Mouse (Mus musculus): Measurements from ENCODE around the gene Ppm1n. TPM values are rescaled to one million over a fixed set of nuclear protein-coding genes. Genes with fewer than 3 reads are reported as not detected.

Gene Ppm1n
- total and polyA plus RNA-seq, 3 experiments, result not detected

DNA sequence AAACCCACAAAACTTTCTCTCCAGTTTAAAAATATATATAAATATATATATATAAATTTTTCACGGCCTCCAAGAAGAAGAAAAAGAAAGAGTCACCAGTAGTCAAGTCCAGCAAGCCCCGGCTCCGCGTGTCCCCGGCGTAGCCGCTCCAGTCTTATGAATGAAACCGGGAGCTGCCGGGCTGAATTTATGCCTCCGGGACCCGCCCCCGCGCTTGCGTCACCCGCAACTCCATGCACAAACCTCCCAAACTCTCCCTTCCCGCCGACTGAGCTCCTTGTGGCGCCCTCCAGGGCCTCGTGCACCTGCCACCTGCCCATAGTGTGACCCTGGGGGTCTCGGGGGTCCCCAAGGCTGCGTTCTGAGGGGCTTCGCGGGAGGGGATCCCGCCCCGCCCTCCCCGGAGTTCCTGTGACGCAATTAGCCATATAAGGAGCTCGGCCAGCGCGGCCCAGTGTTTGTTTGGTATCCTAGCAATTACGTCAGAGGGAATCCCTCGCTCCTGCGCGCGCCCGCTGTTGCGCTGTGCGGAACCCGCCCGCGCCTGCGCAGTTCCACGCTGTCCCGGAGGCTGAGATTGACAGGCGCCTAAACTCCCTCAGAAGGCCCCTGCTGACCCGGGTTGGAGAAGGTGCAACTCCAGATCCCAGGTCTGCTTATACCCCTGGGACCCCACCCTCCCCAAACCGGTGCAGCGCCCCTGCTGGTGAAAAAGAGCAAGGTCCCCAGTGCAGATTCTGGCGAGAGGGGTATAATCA, 30.2 kb upstream of the Ppm1n start, which contains the start of gene Fosb (continued):
- peak; percentile 51; the same call in 1 of the 2 replicates for TF ChIP-seq MXI1 (IDR thresholded peaks at IDR 0.05; ENCODE audit: low read depth, low read length)
- 0 out of 2 replicates have a peak, but pooled peaks have one; percentile 31 for TF ChIP-seq NELFE (IDR thresholded peaks at IDR 0.05; ENCODE audit: low read depth, low read length)
- no peak for TF ChIP-seq ZKSCAN1 (IDR thresholded peaks at IDR 0.05; ENCODE audit: low read depth, low read length)
- TF ChIP-seq RCOR1 (IDR thresholded peaks at IDR 0.05; ENCODE audit: low read depth, low read length), result no peak

DNA sequence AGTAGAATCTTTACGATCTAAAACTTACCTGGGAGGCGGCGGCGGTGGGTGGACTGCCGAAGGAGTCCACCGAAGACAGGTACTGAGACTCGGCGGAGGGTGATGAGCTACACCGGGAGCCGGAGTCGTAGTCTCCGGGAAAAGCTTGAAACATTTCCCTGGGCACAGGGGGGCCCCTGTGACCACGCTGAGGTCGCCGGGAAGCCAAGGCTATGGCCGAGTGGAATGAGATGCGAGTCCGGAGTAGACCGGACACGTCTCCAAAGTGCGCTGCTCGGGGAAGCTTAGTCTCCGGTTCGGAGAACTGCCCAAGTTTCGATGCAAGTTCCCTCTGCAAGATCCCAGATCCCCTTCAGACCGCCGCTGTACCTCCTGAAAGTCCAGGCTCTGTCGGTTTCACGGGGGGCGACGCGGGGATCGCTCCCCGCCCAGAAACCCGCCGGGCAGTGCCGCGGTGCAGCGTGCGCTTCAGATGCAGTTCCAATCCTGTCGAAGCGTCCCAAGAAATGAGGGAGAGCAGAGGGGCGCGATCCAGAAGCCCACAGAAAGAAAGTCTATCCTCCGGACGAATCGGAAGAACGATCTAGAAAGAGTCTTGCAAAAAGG, 29.5 kb upstream of the Ppm1n start:
- no peak overlapping the region for H3K27ac ChIP-seq (ENCODE audit: control insufficient read depth, low read depth, low read length)
- peaks cover 3 to 16% of the 10 kb centered on the region in 2 experiments; a peak in 3 of 4 replicates for H3K4me1 ChIP-seq (ENCODE audit: control insufficient read depth in 1 of 2, insufficient read depth in 2 of 2, low read length in 2 of 2)
- DNase-seq (ENCODE audit: low read depth, low spot score), result no peak
- peaks cover 4 to 7% of the 10 kb centered on the region in 2 experiments; a peak in 3 of 4 replicates for H3K27me3 ChIP-seq (ENCODE audit: control insufficient read depth in 1 of 2, insufficient read depth in 2 of 2, low read length in 2 of 2)
- peaks cover 0 to 4% of the 10 kb centered on the region in 2 experiments; a peak in 1 of 4 replicates for H3K36me3 ChIP-seq (ENCODE audit: control insufficient read depth in 1 of 2, insufficient read depth in 2 of 2, low read length in 2 of 2)
- peak overlapping the region; percentile 70 for H3K9ac ChIP-seq (ENCODE audit: control insufficient read depth, low read depth, low read length, poor library complexity, severe bottlenecking)
- no peak for TF ChIP-seq TCF12 (IDR thresholded peaks at IDR 0.05; ENCODE audit: low read depth, low read length)
- no peak for TF ChIP-seq CTCF (IDR thresholded peaks at IDR 0.05 in 2 of 3, conservative IDR thresholded peaks at IDR 0.05 in 1 of 3; ENCODE audit: control insufficient read depth in 1 of 3, insufficient read depth in 1 of 3, low read depth in 2 of 3, low read length in 3 of 3, poor library complexity in 1 of 3, severe bottlenecking in 1 of 3)
- TF ChIP-seq NRF1 (IDR thresholded peaks at IDR 0.05; ENCODE audit: insufficient read depth, low read depth, low read length, poor library complexity, severe bottlenecking), result no peak
- TF ChIP-seq POLR2A (IDR thresholded peaks at IDR 0.05; ENCODE audit: control insufficient read depth in 1 of 2, insufficient read depth in 1 of 2, low read depth in 1 of 2, low read length in 2 of 2, poor library complexity in 1 of 2), result 0 out of 4 replicates have a peak, but pooled peaks of 1 of the 2 experiments have one; percentile 5
- TF ChIP-seq POLR2AphosphoS2 (IDR thresholded peaks at IDR 0.05; ENCODE audit: low read length), result no peak
- H3K4me3 ChIP-seq (ENCODE audit: control insufficient read depth in 1 of 2, insufficient read depth in 1 of 2, low read depth in 2 of 2, low read length in 2 of 2), result peak overlapping the region; percentile 60 to 88
- H3K79me2 ChIP-seq (ENCODE audit: control insufficient read depth, insufficient read depth, low read length, poor library complexity), result no peaks in the 10 kb centered on the region; the same call in 1 of the 2 replicates
- no peaks in the 10 kb centered on the region for H3K9me3 ChIP-seq (replicated peaks; ENCODE audit: insufficient read depth, low read length)

DNA sequence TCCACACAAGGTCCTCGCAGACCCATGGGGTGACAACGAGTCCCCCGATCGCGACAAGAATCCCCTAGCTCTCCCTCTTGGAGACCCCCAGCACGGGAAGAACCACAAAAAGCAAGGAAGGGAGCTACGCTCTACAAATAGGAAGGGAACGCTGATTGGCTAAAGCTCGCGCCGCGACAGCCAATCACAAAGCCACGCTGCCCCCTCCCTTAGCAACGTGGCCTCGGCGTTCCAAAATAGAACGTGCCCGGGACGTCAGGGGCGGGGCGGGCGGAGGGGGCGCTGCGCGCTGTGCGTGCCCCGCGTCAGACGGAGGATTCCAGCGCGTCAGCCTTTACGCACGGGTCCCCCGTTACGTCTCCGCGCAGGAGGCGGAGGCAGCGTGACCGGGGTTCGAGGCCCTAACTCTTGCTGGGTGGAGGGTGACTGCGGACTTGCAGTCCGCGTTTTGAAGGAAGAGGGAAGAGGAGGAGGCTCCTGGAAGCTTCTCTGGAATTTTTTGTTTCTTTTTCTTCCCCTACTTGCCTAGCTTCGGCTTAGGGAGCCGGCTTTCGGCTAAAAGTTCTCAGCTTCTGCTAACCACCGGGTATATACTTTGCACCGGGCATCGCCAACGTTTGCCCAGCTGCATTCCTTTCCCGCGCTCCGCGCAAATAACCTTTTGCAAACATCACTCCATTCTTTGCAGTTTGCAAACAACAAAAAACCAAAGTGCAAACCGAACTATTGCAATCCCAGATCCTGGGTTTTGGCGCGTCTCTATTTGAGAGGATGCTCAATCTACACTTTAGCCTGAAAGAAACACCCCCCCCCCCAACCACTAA, 28.8 kb upstream of the Ppm1n start:
- peaks cover 2 to 3% of the 10 kb centered on the region in 2 experiments; a peak in 1 of 4 replicates for H3K27me3 ChIP-seq (ENCODE audit: control insufficient read depth in 1 of 2, insufficient read depth in 2 of 2, low read length in 2 of 2)
- 0 out of 2 replicates have a peak, but pooled peaks have one; percentile 80 for TF ChIP-seq CHD1 (IDR thresholded peaks at IDR 0.05; ENCODE audit: low read depth, low read length)
- TF ChIP-seq ZNF384 (IDR thresholded peaks at IDR 0.05; ENCODE audit: low read depth, low read length), result no peak
- 0 out of 2 replicates have a peak, but pooled peaks have one; percentile 25 for TF ChIP-seq POLR2AphosphoS2 (IDR thresholded peaks at IDR 0.05; ENCODE audit: low read length)
- no peak for TF ChIP-seq POLR2AphosphoS5 (IDR thresholded peaks at IDR 0.05; ENCODE audit: borderline replicate concordance, low read depth, low read length)
- peak; percentile 51; the same call in 1 of the 2 replicates for TF ChIP-seq NRF1 (IDR thresholded peaks at IDR 0.05; ENCODE audit: insufficient read depth, low read depth, low read length, poor library complexity, severe bottlenecking)
- peak; percentile 70 for TF ChIP-seq ELF1 (IDR thresholded peaks at IDR 0.05; ENCODE audit: low read depth, low read length)
- TF ChIP-seq USF1 (IDR thresholded peaks at IDR 0.05; ENCODE audit: low read depth, low read length), result peak; percentile 70
- TF ChIP-seq BHLHE40 (IDR thresholded peaks at IDR 0.05; ENCODE audit: borderline replicate concordance, low read depth, low read length), result peak; percentile 86
- peak; percentile 6; the same call in 1 of the 2 replicates for TF ChIP-seq TBP (IDR thresholded peaks at IDR 0.05; ENCODE audit: low read depth, low read length)
- TF ChIP-seq RCOR1 (IDR thresholded peaks at IDR 0.05; ENCODE audit: low read depth, low read length), result no peak
- TF ChIP-seq JUND (IDR thresholded peaks at IDR 0.05; ENCODE audit: low read depth, low read length), result no peak
- TF ChIP-seq TAL1 (IDR thresholded peaks at IDR 0.05; ENCODE audit: low read length), result no peak
- peak; percentile 69; the same call in 1 of the 2 replicates for TF ChIP-seq MYC (IDR thresholded peaks at IDR 0.05; ENCODE audit: low read depth, low read length)
- peak; percentile 80 for TF ChIP-seq MXI1 (IDR thresholded peaks at IDR 0.05; ENCODE audit: low read depth, low read length)
- no peak for TF ChIP-seq USF2 (IDR thresholded peaks at IDR 0.05; ENCODE audit: borderline replicate concordance in 1 of 2, insufficient read depth in 1 of 2, low read depth in 1 of 2, low read length in 2 of 2)
- no peak; the same call in 1 of the 2 replicates for TF ChIP-seq GABPA (IDR thresholded peaks at IDR 0.05; ENCODE audit: low read depth, low read length)
- peak; percentile 69; the same call in 1 of the 2 replicates for TF ChIP-seq NELFE (IDR thresholded peaks at IDR 0.05; ENCODE audit: low read depth, low read length)
- TF ChIP-seq POLR2A (IDR thresholded peaks at IDR 0.05; ENCODE audit: control insufficient read depth in 1 of 2, insufficient read depth in 1 of 2, low read depth in 1 of 2, low read length in 2 of 2, poor library complexity in 1 of 2), result peak; percentile 23 to 68; a peak in 2 of 4 replicates

More for the DNA sequence above, 28.8 kb upstream of the Ppm1n start:
- peak overlapping the region; percentile 81 to 91 for H3K4me3 ChIP-seq (ENCODE audit: control insufficient read depth in 1 of 2, insufficient read depth in 1 of 2, low read depth in 2 of 2, low read length in 2 of 2)
- peaks cover 3 to 16% of the 10 kb centered on the region in 2 experiments; a peak in 3 of 4 replicates for H3K4me1 ChIP-seq (ENCODE audit: control insufficient read depth in 1 of 2, insufficient read depth in 2 of 2, low read length in 2 of 2)
- DNase-seq (ENCODE audit: low read depth, low spot score), result peak; percentile 98
- no peaks in the 10 kb centered on the region for H3K9me3 ChIP-seq (replicated peaks; ENCODE audit: insufficient read depth, low read length)
- peaks cover 0 to 4% of the 10 kb centered on the region in 2 experiments; a peak in 1 of 4 replicates for H3K36me3 ChIP-seq (ENCODE audit: control insufficient read depth in 1 of 2, insufficient read depth in 2 of 2, low read length in 2 of 2)
- no peaks in the 10 kb centered on the region; the same call in 1 of the 2 replicates for H3K79me2 ChIP-seq (ENCODE audit: control insufficient read depth, insufficient read depth, low read length, poor library complexity)
- H3K27ac ChIP-seq (ENCODE audit: control insufficient read depth, low read depth, low read length), result peak overlapping the region; percentile 65
- peak overlapping the region; percentile 79 for H3K9ac ChIP-seq (ENCODE audit: control insufficient read depth, low read depth, low read length, poor library complexity, severe bottlenecking)

Data from MEL (cell line).